Mouse (Mus musculus) A20 (cell line): ENCODE results near the gene Mgst2.

Source experiments
- DNase-seq: peaks from one replicate; pipeline ENCODE4 v3.0.0-alpha.2; 2011; ENCODE audit warnings: low read depth, low spot score

Mgst2 gene

DNA sequence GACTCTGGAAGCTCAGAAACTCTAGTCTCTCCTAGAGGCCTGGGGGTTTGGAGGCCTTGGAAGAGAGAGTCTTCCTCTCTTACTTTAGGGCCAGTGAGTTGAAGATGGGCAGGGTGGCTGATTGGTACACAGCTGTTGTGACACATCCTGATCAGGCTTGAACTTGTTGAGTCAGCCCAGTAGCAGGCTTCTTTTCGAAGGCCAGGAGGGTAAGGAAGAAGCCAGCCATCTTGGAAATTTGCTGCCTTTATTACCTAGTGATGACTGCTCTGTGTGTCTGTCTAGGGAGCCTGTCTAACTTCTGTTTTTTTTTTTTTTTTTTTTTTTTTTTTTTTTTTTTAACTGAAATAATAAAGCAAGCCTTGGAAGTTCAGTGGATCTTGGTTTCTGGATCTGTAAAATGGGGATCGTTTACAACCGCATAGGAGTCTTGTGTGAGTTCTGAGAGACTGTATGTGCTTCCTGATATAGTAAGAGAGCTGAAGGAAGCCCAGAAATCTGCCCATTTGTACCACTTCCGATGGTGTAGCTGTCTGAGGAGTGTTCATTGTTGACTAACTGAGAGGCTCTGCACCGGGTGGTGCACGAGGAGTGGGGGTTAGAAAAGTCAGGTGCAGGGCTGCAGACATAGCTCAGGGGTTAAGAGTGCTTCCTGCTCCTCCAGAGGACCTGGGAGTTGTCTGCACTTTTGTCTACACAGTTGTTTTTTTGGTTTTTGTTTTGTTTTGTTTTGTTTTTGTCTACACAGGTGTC lies 5.7 kb upstream of the Mgst2 start:
- peak; percentile 71 for DNase-seq

GRCm38 (mm10) chr3:51659415-51659814 lies 745 bp upstream of the Mgst2 start:
- DNase-seq = no peak

DNA sequence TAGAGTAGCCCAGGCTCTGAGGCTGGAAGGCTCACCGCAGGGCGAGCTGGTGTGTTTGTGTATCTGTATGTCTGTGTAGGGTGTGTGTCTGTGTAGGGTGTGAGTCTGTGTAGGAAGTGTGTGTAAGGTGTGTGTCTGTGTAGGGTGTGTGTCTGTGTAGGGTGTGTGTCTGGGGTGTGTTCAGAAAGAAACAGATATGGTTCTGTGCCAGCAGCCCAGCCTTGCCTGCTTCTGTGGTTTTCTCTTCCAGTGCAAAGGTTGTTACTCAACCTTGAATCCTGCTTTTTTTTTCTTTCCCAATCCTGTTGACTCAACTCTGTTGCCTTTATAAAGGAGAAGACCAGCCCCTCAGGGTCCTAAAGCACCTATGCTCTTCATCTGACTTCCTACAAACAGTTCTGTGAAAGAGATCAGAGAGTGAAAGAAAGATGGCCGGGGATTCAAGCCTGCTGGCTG lies 689 bp downstream of the Mgst2 start:
- no peak for DNase-seq

- DNase-seq = no peak
Observed at GRCm38 (mm10) chr3:51661376-51661775, 1.2 kb downstream of the Mgst2 start.

DNA sequence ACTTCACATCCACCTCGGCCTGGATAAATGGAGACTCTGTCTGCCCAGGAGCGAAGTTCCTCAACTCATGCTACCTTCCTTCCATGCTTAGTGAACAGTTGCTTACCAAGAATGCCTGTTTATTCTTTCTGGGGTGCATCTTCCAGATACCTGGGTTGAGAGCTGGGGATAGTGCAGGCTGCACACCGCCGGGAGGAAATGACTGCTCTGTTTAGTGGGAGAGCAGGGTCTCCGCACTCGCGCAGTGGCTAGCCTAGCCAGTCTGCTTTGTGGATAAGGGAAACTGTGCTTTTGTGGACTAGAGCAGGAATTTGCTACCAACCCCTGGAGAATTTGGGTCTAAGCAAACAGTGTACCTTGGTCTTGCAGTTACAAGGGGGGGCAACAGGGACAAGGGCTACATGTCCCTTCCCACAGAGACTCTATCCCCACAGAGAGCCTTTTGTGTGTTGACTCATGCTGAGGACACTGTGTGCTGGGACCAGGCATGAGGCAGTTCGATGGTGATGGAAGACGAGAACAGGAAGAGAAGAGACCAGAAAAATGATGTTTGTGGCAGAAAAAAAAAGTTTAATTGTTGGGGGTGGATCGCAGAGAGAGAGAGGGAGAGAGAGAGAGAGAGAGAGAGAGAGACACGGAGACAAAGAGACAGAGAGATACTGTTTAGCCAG lies 1.9 kb downstream of the Mgst2 start:
- DNase-seq = no peak

DNA sequence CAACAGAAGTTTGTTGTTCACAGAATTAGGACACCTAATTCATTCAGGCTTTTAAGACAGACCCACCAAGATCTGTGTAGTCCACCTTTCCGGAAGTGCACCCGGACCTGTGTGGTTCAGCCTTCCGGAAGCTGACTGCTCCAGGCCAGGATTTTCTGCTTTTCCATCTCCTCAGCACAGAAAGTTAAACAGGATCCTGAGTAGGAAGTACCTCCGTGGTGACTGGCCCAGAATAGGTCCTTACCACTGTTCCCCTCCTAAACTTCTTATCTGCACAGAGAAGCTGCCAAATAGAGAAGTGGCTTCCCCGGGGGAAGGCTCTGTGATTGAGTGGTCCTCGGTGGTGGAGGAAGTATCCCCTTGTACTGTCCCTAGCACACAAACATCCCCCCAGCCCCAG lies 2.4 kb downstream of the Mgst2 start:
- peak; percentile 64 for DNase-seq

DNA sequence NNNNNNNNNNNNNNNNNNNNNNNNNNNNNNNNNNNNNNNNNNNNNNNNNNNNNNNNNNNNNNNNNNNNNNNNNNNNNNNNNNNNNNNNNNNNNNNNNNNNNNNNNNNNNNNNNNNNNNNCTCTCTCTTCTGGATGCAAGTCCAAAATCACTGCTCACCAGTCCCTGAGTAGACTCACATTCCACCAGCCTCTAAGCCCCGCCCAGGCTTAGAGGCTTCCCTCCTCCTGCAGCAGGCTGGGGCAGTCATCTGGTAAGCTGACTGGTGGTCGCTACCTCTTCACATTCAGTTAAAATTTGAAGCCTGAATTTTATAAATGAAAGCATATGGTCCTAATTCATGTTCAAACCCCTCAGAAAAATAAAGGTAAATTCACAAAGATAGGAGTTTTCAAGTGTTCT lies 8.4 kb downstream of the Mgst2 start:
- peak; percentile 23 for DNase-seq

- peak; percentile 89 for DNase-seq
Observed at GRCm38 (mm10) chr3:51670414-51671070, 10.4 kb downstream of the Mgst2 start.

DNA sequence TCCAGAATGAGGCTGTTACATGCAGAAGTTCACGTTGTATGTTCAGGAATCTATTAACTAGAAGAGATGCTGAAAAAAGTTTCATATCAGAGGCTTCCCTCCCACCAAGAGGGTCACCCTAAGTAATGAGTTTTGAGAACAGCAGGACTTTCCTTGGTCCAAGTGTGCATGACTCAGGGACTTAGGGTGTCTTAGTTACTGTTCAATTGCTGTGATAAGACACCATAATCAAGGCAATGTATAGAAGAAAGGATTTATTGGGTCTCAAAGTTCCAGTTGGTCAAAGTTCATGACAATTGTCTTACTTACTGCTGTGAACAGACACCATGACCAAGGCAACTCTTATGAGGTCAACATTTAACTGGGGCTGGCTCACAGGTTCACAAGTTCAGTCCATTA lies 10.9 kb downstream of the Mgst2 start:
- DNase-seq = no peak

DNA sequence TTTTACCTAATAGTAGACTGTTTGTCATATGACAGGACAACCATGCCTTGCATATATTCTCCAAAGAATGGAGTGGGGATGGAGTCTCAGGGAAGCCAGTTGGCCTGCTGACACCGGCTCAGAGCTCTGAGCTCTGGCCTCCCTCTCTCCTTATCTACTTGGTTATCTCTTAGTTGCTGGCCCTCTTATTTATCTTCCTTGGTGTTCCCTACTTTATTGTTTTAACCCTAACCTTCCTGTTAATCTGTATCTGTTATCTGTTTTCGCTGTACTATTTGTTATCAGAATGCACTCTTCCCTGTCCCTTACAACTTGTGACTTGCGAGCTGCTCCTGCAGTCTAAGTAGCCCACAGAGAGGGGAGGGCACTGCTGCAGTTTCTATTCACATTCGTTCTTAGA lies 12.5 kb downstream of the Mgst2 start:
- DNase-seq = no peak

DNA sequence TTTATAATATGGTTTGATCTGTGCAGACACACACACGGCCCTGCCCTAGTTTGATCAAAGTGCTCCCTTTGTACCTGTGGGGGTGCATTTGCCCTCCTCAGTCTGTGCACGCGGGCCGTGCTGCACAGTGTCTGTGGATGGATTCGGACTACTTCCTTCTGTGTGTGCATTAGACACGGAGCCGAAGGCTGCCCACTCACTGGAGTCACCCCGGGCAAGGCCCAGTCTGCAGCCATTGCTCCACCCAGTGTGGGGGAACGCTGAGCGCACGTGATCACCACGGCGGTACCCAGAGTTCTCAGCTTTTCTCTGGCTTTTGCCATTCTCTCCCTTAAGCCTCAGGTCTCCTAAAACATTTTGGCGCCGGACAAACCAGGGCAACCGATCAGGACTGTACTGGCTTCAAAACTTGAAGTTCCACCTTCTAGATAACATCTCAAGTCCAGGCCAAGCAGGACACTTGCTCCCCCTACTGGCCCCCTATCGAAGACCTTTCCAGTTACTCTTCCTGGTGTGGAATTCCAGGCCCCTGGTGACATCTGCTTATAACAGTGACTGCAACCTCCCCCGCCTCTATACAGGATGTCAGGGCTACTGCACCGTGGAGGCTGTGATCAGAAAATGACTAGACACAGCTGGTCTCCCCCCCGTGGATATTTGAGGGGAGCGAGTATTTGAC lies 13.4 kb downstream of the Mgst2 start:
- peak; percentile 60 for DNase-seq

DNA sequence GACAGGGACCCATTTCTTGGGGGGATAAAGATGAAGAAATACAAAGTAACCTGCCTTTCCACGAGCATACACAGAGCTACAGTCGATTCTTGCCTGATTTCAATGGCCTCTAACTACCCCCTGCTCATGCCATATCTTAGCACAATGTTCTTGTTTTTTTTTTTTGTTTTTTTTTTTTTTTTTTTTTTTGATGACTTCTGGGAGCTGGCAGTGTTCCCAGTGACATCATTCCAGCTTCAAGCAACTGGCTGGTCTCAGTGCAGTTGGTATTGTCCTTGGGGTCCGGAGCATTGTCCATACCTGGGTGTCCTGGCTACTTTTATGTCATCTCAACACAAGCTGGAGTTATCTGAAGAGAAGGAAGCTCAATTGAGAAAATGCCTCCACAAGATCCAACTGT lies 14.8 kb downstream of the Mgst2 start:
- no peak for DNase-seq

DNA sequence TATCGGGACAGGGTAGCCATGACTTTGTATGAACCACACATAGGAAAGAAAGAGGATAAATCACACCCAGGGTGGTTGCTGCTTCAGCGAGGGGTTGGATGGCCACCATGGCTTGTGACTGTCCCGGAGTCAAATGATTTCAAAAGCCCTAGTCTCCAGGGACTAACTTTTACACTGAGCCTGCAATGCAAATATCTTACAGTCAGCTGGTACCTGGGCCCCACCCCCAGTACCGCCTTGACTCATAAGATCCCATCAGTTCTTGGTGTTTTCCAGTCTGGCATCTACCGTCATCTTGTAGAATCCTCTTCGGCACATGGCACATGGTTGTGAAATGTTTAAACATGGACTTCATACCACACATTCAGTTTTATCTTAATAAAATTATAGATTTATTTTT lies 25.4 kb downstream of the Mgst2 start:
- no peak for DNase-seq

- DNase-seq = no peak
Observed at GRCm38 (mm10) chr3:51686316-51686715, 26.2 kb downstream of the Mgst2 start.

DNA sequence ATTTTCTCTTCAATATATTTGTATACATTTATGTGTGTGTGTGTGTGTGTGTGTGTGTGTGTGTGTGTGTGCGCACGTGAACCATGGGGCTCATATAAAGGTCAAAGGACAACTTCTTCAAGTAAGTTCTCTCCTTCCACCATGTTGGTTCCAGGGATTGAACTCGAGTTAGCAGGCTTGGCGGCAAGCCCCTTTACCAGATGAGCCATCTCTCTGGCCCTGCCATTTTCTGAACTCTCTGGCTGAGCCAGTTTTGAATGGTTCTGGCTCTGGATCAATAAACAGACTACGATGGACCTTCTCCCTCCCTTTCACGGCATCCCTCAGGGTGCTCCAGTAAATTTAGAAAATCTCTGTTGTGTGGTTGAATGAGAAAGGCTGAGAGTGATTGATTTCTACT lies 26.6 kb downstream of the Mgst2 start:
- no peak for DNase-seq

GRCm38 (mm10) chr3:51688725-51689124 lies 28.6 kb downstream of the Mgst2 start:
- DNase-seq = no peak

DNA sequence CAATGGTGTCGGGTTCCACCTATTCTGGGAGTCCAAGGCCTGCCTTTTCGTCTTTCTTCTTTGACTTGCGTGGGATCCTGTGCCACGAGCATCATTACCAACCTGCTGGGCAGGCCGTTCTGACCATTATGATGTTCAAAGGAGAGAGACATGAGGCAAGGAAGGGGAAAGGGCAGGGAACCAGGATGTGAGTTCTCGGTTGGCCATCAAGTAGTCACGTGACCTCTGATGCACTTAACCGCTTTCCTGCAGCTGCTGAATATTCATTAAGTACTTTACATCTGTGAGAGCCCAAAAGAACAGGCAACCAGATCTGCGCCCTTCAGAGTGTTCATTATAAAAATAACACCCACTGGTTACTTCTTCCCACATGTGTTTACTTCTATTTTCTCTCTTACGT lies 33.0 kb downstream of the Mgst2 start:
- DNase-seq = no peak

GRCm38 (mm10) chr3:51694576-51694975 lies 34.4 kb downstream of the Mgst2 start:
- no peak for DNase-seq

- no peak for DNase-seq
Observed at GRCm38 (mm10) chr3:51695713-51696112, 35.6 kb downstream of the Mgst2 start.

DNA sequence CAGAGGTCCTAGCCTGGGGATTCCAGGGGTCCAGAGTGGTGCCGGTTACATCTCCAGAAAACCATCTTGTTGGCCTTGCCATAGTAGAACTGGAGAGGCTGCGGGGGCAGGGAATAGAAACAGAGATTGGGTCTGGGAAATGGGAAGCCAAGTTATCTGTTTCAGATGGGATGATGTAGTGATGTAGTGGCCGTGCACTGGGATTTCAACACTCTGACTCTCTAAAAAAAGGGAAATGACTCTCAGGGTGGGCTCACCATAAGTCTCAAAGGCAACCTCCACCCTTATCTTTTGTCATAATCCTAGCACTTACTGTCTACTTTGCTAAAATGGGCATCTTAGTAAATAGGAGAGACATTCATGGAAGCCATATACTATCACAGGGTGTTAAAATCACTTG lies 37.8 kb downstream of the Mgst2 start:
- no peak for DNase-seq

GRCm38 (mm10) chr3:51700123-51700522 lies 40.0 kb downstream of the Mgst2 start:
- DNase-seq = no peak

GRCm38 (mm10) chr3:51700731-51701280 lies 40.6 kb downstream of the Mgst2 start:
- no peak for DNase-seq
